Mouse (Mus musculus): Measurements from ENCODE around the gene Trpc4ap. TPM values are rescaled to one million over a fixed set of nuclear protein-coding genes. Genes with fewer than 3 reads are reported as not detected.

Trpc4ap gene
- total and polyA plus RNA-seq, 3 experiments = 60.4 to 187 (median 161) TPM

GRCm38 (mm10) chr2:155727764-155728395 is 35.7 kb upstream of the Trpc4ap start:
- peaks cover 0 to 14% of the 10 kb centered on the region in 2 experiments; a peak in 2 of 4 replicates for H3K4me1 ChIP-seq (ENCODE audit: control insufficient read depth in 1 of 2, insufficient read depth in 2 of 2, low read length in 2 of 2)
- 0 out of 4 replicates have a peak, but pooled peaks cover 0 to 1% of the 10 kb centered on the region in 2 experiments for H3K27me3 ChIP-seq (ENCODE audit: control insufficient read depth in 1 of 2, insufficient read depth in 2 of 2, low read length in 2 of 2)
- H3K4me3 ChIP-seq (ENCODE audit: control insufficient read depth in 1 of 2, insufficient read depth in 1 of 2, low read depth in 2 of 2, low read length in 2 of 2) = no peak overlapping the region; a peak in 1 of 4 replicates
- no peaks in the 10 kb centered on the region for H3K79me2 ChIP-seq (ENCODE audit: control insufficient read depth, insufficient read depth, low read length, poor library complexity)
- DNase-seq (ENCODE audit: low read depth, low spot score) = no peak
- H3K27ac ChIP-seq (ENCODE audit: control insufficient read depth, low read depth, low read length) = no peak overlapping the region
- peaks cover 0 to 3% of the 10 kb centered on the region in 2 experiments; a peak in 3 of 4 replicates for H3K36me3 ChIP-seq (ENCODE audit: control insufficient read depth in 1 of 2, insufficient read depth in 2 of 2, low read length in 2 of 2)
- H3K9me3 ChIP-seq (replicated peaks; ENCODE audit: insufficient read depth, low read length) = no peaks in the 10 kb centered on the region
- TF ChIP-seq E2F4 (IDR thresholded peaks at IDR 0.05; ENCODE audit: borderline replicate concordance, low read depth, low read length) (no peak), ELF1 (IDR thresholded peaks at IDR 0.05; ENCODE audit: low read depth, low read length) (no peak), HCFC1 (IDR thresholded peaks at IDR 0.05; ENCODE audit: low read depth, low read length) (no peak), RAD21 (IDR thresholded peaks at IDR 0.05; ENCODE audit: low read depth, low read length) (no peak), RCOR1 (IDR thresholded peaks at IDR 0.05; ENCODE audit: low read depth, low read length) (no peak), TCF12 (IDR thresholded peaks at IDR 0.05; ENCODE audit: low read depth, low read length) (no peak), MYB (IDR thresholded peaks at IDR 0.05; ENCODE audit: low read depth, low read length) (no peak), EP300 (IDR thresholded peaks at IDR 0.05; ENCODE audit: low read depth in 1 of 2, low read length in 2 of 2) (no peak), NELFE (IDR thresholded peaks at IDR 0.05; ENCODE audit: low read depth, low read length) (no peak)
- no peak overlapping the region for H3K9ac ChIP-seq (ENCODE audit: control insufficient read depth, low read depth, low read length, poor library complexity, severe bottlenecking)

- peaks cover 0 to 3% of the 10 kb centered on the region in 2 experiments; a peak in 3 of 4 replicates for H3K36me3 ChIP-seq (ENCODE audit: control insufficient read depth in 1 of 2, insufficient read depth in 2 of 2, low read length in 2 of 2)
- TF ChIP-seq MYB (IDR thresholded peaks at IDR 0.05; ENCODE audit: low read depth, low read length) (no peak), USF2 (IDR thresholded peaks at IDR 0.05; ENCODE audit: borderline replicate concordance in 1 of 2, insufficient read depth in 1 of 2, low read depth in 1 of 2, low read length in 2 of 2) (no peak), KAT2A (conservative IDR thresholded peaks at IDR 0.05; ENCODE audit: low read depth, low read length) (no peak), MAZ (IDR thresholded peaks at IDR 0.05; ENCODE audit: low read depth, low read length) (no peak), ZMIZ1 (IDR thresholded peaks at IDR 0.05; ENCODE audit: low read depth, low read length) (no peak)
- no peaks in the 10 kb centered on the region for H3K27me3 ChIP-seq (ENCODE audit: control insufficient read depth in 1 of 2, insufficient read depth in 2 of 2, low read length in 2 of 2)
- no peaks in the 10 kb centered on the region for H3K9me3 ChIP-seq (replicated peaks; ENCODE audit: insufficient read depth, low read length)
- H3K4me1 ChIP-seq (ENCODE audit: control insufficient read depth in 1 of 2, insufficient read depth in 2 of 2, low read length in 2 of 2) = peaks cover 0 to 14% of the 10 kb centered on the region in 2 experiments; a peak in 2 of 4 replicates
- DNase-seq (ENCODE audit: low read depth, low spot score) = no peak
- H3K79me2 ChIP-seq (ENCODE audit: control insufficient read depth, insufficient read depth, low read length, poor library complexity) = no peaks in the 10 kb centered on the region
- no peak overlapping the region for H3K9ac ChIP-seq (ENCODE audit: control insufficient read depth, low read depth, low read length, poor library complexity, severe bottlenecking)
- H3K27ac ChIP-seq (ENCODE audit: control insufficient read depth, low read depth, low read length) = no peak overlapping the region
- no peak overlapping the region for H3K4me3 ChIP-seq (ENCODE audit: control insufficient read depth in 1 of 2, insufficient read depth in 1 of 2, low read depth in 2 of 2, low read length in 2 of 2)
Measured at GRCm38 (mm10) chr2:155726302-155726701, 34.1 kb upstream of the Trpc4ap start.

DNA sequence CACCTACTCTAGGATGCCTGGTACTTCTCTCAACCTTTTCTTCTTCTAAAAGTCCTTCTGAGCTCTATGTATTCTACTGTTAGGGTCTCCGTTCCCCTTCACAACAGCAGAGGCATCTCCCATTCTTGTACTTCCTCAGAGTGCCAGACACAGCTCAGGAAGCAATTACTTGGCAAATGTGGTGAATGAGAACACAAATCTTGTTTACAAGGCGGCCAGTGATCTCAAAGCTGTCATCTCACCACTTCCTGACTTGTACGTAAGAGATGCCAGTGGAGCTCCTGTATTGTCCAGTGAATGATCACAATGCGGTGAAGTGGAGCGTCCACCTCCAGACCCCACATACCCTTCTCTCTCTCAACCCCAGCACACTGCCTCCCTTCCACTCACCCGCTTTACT is 32.3 kb upstream of the Trpc4ap start:
- Histone ChIP-seq H3K9me3 (replicated peaks; ENCODE audit: insufficient read depth, low read length) (no peaks in the 10 kb centered on the region), H3K79me2 (ENCODE audit: control insufficient read depth, insufficient read depth, low read length, poor library complexity) (no peaks in the 10 kb centered on the region), H3K4me3 (ENCODE audit: control insufficient read depth in 1 of 2, insufficient read depth in 1 of 2, low read depth in 2 of 2, low read length in 2 of 2) (no peak overlapping the region), H3K36me3 (ENCODE audit: control insufficient read depth in 1 of 2, insufficient read depth in 2 of 2, low read length in 2 of 2) (no peaks in the 10 kb centered on the region; a peak in 3 of 4 replicates), H3K27ac (ENCODE audit: control insufficient read depth, low read depth, low read length) (no peak overlapping the region), H3K4me1 (ENCODE audit: control insufficient read depth in 1 of 2, insufficient read depth in 2 of 2, low read length in 2 of 2) (peaks cover 0 to 6% of the 10 kb centered on the region in 2 experiments; a peak in 2 of 4 replicates), H3K27me3 (ENCODE audit: control insufficient read depth in 1 of 2, insufficient read depth in 2 of 2, low read length in 2 of 2) (no peaks in the 10 kb centered on the region), H3K9ac (ENCODE audit: control insufficient read depth, low read depth, low read length, poor library complexity, severe bottlenecking) (no peak overlapping the region)
- TF ChIP-seq POLR2AphosphoS2 (IDR thresholded peaks at IDR 0.05; ENCODE audit: low read length) (no peak), UBTF (IDR thresholded peaks at IDR 0.05; ENCODE audit: borderline replicate concordance, insufficient read depth, low read depth, low read length) (no peak), CHD2 (IDR thresholded peaks at IDR 0.05; ENCODE audit: low read length) (no peak), SMC3 (IDR thresholded peaks at IDR 0.05; ENCODE audit: low read depth, low read length) (no peak), USF1 (IDR thresholded peaks at IDR 0.05; ENCODE audit: low read depth, low read length) (no peak), TCF12 (IDR thresholded peaks at IDR 0.05; ENCODE audit: low read depth, low read length) (no peak), MEF2A (IDR thresholded peaks at IDR 0.05; ENCODE audit: extremely low read depth, insufficient replicate concordance, low read depth, low read length, poor library complexity, severe bottlenecking) (no peak), POLR2AphosphoS5 (IDR thresholded peaks at IDR 0.05; ENCODE audit: borderline replicate concordance, low read depth, low read length) (no peak), MAZ (IDR thresholded peaks at IDR 0.05; ENCODE audit: low read depth, low read length) (no peak)
- no peak for DNase-seq (ENCODE audit: low read depth, low spot score)
